Mouse (Mus musculus): ENCODE measurements around the gene Clstn3.

DNA sequence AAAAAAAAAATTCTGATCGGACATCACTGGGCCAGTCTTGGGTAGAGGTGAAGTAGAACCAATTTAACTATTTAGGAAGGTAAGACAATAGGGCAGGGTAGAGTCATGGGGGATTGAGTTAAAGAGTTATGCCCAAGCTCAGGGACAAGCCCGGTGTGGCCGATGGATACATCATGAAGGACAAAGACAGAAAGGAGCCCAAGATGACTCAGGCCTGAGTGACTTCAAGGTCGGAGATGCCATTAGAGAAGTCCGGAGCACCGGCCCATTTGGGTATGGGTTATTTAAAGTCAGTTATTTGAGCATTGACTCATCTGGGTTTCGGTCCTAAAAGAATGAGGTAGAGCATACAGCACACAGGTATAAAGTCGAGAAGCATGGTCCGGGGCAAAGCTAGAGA, 18.1 kb downstream of the Clstn3 start:
- TF ChIP-seq TAL1 (IDR thresholded peaks at IDR 0.05; ENCODE audit: low read length), result no peak
- TF ChIP-seq GATA1 (IDR thresholded peaks at IDR 0.05; ENCODE audit: low read length), result no peak
